Mouse (Mus musculus) ES-E14 (cell line): ENCODE measurements around the gene Lsm10. TPM values are rescaled to one million over a fixed set of nuclear protein-coding genes. Genes with fewer than 3 reads are reported as not detected.

Experiments used
- DNase-seq: peaks from one replicate; pipeline ENCODE4 v3.0.0-alpha.2; 2013; ENCODE audit warnings: low read depth, low spot score
- H3K27ac ChIP-seq: 2 replicates; pipeline ENCODE4 v1.5.1; 2012; ENCODE audit warnings: low read depth, mild to moderate bottlenecking, low read length, moderate library complexity, mixed read lengths; ENCODE audit not compliant: poor library complexity, insufficient read depth, severe bottlenecking
- H3K36me3 ChIP-seq: 2 replicates; pipeline ENCODE4 v1.6.1; 2012; ENCODE audit warnings: mild to moderate bottlenecking, low read length, moderate library complexity, mixed read lengths; ENCODE audit not compliant: control insufficient read depth, poor library complexity, insufficient read depth, severe bottlenecking
- H3K4me1 ChIP-seq, 2 experiments: fragments of 150-350 bp in 1 of 2; sonication (generic) in 1 of 2; 2 replicates each; pipeline ENCODE4 v1.6.1; 2012; ENCODE audit warnings: low read length in 2 of 2, mild to moderate bottlenecking in 1 of 2, mixed read lengths in 1 of 2; ENCODE audit not compliant: control insufficient read depth in 2 of 2, insufficient read depth in 2 of 2, poor library complexity in 1 of 2
- H3K4me3 ChIP-seq, 2 experiments: fragments of 150-350 bp in 1 of 2; sonication (generic) in 1 of 2; 2 replicates each; pipeline ENCODE4 v1.5.1; 2012; ENCODE audit warnings: low read length in 2 of 2, low read depth in 1 of 2, mild to moderate bottlenecking in 1 of 2, mixed read lengths in 1 of 2; ENCODE audit not compliant: insufficient read depth in 1 of 2, poor library complexity in 1 of 2, severe bottlenecking in 1 of 2
- H3K9ac ChIP-seq: 2 replicates; pipeline ENCODE4 v1.6.1; 2012; ENCODE audit warnings: low read depth, mild to moderate bottlenecking, low read length, mixed read lengths; ENCODE audit not compliant: poor library complexity, insufficient read depth, severe bottlenecking
- H3K9me3 ChIP-seq: fragments of 150-350 bp; sonication (generic); 2 replicates; pipeline ENCODE4 v1.6.1; 2012; ENCODE audit warnings: low read depth, mild to moderate bottlenecking, low read length; ENCODE audit not compliant: control insufficient read depth, insufficient read depth
- CHD2 ChIP-seq: IDR thresholded peaks from 2 replicates; pipeline ENCODE4 v1.6.1; 2014; ENCODE audit warnings: mild to moderate bottlenecking, low read depth, low read length, inconsistent platforms
- HCFC1 ChIP-seq: IDR thresholded peaks from 2 replicates; pipeline ENCODE4 v1.6.1; 2012; ENCODE audit warnings: low read length, inconsistent platforms, borderline replicate concordance; ENCODE audit not compliant: insufficient read depth
- MAFK ChIP-seq: IDR thresholded peaks from 2 replicates; pipeline ENCODE4 v1.6.1; 2014; ENCODE audit warnings: mild to moderate bottlenecking, low read depth, low read length, inconsistent platforms; ENCODE audit not compliant: insufficient read depth
- ZC3H11A ChIP-seq: IDR thresholded peaks from 2 replicates; pipeline ENCODE4 v1.6.1; 2012; ENCODE audit warnings: low read depth, mild to moderate bottlenecking, inconsistent platforms, low read length, borderline replicate concordance
- ZNF384 ChIP-seq: IDR thresholded peaks from 2 replicates; pipeline ENCODE4 v1.6.1; 2012; ENCODE audit warnings: low read depth, low read length, inconsistent platforms
- in situ Hi-C, 2 experiments: fragments of 600-800 bp; cut with MboI; formaldehyde crosslinking; loops; one replicate each; pipeline ENCODE4 v1.15.1; 2025; ENCODE audit warnings: low sequenced_read_pairs in 2 of 2, inconsistent platforms in 1 of 2; ENCODE audit not compliant: unreplicated experiment in 2 of 2
- total RNA-seq: library from RNA; depleted of rRNA; stranded (reverse); fragments of 300-350 nt; gene quantifications from 2 replicates; pipeline ENCODE4 v1.2.3, GENCODE M21; 2012; rRNA removed

The Lsm10 gene
- total RNA-seq, 1 experiment = 21.8 TPM

GRCm38 (mm10) chr4:126147533-126148160, 51.2 kb downstream of the Lsm10 start, which contains the start of gene Eva1b:
Eva1b (plus strand) TSS chr4:126147744.
- peaks cover 4 to 27% of the 10 kb centered on the region in 2 experiments; a peak in 3 of 4 replicates for H3K4me1 ChIP-seq
- in situ Hi-C loops = no loop called here
- DNase-seq = peak; percentile 54

More at GRCm38 (mm10) chr4:126147533-126148160, 51.2 kb downstream of the Lsm10 start, which contains the start of gene Eva1b:
- TF ChIP-seq CHD2 (no peak), ZC3H11A (no peak), HCFC1 (no peak), MAFK (no peak), ZNF384 (no peak)
- Histone ChIP-seq H3K36me3 (peaks cover 4% of the 10 kb centered on the region; the same call in 1 of the 2 replicates), H3K9ac (peak within 1 kb of the TSS; percentile 77), H3K27ac (peak within 1 kb of the TSS; percentile 61), H3K4me3 (peak within 1 kb of the TSS; percentile 62 to 82), H3K9me3 (no peaks in the 10 kb centered on the region)

Other genes starting within 250 kb of the Lsm10 start
- 0.11 and 0.18 TPM in 2 replicates for gene Csf3r, start 72.1 kb upstream of the Lsm10 start, total RNA-seq
- 57.6 and 61.1 TPM in 2 replicates for gene Mrps15, start 49.7 kb upstream of the Lsm10 start, total RNA-seq
- 5.9 and 7.2 TPM in 2 replicates for gene Oscp1, start 38.1 kb upstream of the Lsm10 start, total RNA-seq
- gene Stk40, start 7.3 kb downstream of the Lsm10 start, total RNA-seq = 20.1 and 20.2 TPM in 2 replicates
- 44.2 and 48.7 TPM in 2 replicates for gene Eva1b, start 51.1 kb downstream of the Lsm10 start, total RNA-seq
- gene Sh3d21, start 66.9 kb downstream of the Lsm10 start, total RNA-seq = 2.4 and 3.0 TPM in 2 replicates
- gene Thrap3, start 106.1 kb downstream of the Lsm10 start, total RNA-seq = 202 and 211 TPM in 2 replicates
- gene Map7d1, start 159.7 kb downstream of the Lsm10 start, total RNA-seq = 20.9 and 27.1 TPM in 2 replicates
- gene Trappc3, start 165.7 kb downstream of the Lsm10 start, total RNA-seq = 54.8 and 54.9 TPM in 2 replicates
- 3.7 and 3.8 TPM in 2 replicates for gene Col8a2, start 190.2 kb downstream of the Lsm10 start, total RNA-seq
- gene Adprhl2, start 225.1 kb downstream of the Lsm10 start, total RNA-seq = 50.5 and 56.9 TPM in 2 replicates
- 1.7 and 2.9 TPM in 2 replicates for gene Tekt2, start 229.1 kb downstream of the Lsm10 start, total RNA-seq